Mouse (Mus musculus) intestine, embryonic 16.5 days (tissue): ENCODE results near the gene Adra2c. TPM values are rescaled to one million over a fixed set of nuclear protein-coding genes. Genes with fewer than 3 reads are reported as not detected.

Experiments
- ATAC-seq: fragments of 200-750 bp; cut with Nextera tagmentation; 2 replicates; pipeline ENCODE4 v1.8.0; 2017; ENCODE audit warnings: moderate TSS enrichment, moderate library complexity
- H3K27ac ChIP-seq: fragments of 300-500 bp; sonication (generic); 2 replicates; pipeline ENCODE4 v1.5.1; 2014; ENCODE audit warnings: mild to moderate bottlenecking, low read length
- H3K27me3 ChIP-seq: fragments of 300-500 bp; sonication (generic); replicated peaks from 2 replicates; pipeline ENCODE4 v1.6.1; 2014; ENCODE audit warnings: low read length, control low read depth, mixed read lengths; ENCODE audit not compliant: control insufficient read depth, insufficient read depth
- H3K36me3 ChIP-seq: fragments of 300-500 bp; sonication (generic); 2 replicates; pipeline ENCODE4 v1.6.1; 2014; ENCODE audit warnings: low read length, control low read depth; ENCODE audit not compliant: control insufficient read depth, insufficient read depth
- H3K4me1 ChIP-seq: fragments of 300-500 bp; sonication (generic); 2 replicates; pipeline ENCODE4 v1.6.1; 2014; ENCODE audit warnings: low read length, control low read depth, mixed read lengths; ENCODE audit not compliant: control insufficient read depth, insufficient read depth
- H3K4me2 ChIP-seq: fragments of 300-500 bp; sonication (generic); 2 replicates; pipeline ENCODE4 v1.6.1; 2014; ENCODE audit warnings: low read depth, low read length, control low read depth
- H3K4me3 ChIP-seq: fragments of 300-500 bp; sonication (generic); 2 replicates; pipeline ENCODE4 v1.5.1; 2014; ENCODE audit warnings: mild to moderate bottlenecking, low read length
- H3K9ac ChIP-seq: fragments of 300-500 bp; sonication (generic); 2 replicates; pipeline ENCODE4 v1.6.1; 2014; ENCODE audit warnings: low read depth, low read length
- H3K9me3 ChIP-seq: fragments of 300-500 bp; sonication (generic); 2 replicates; pipeline ENCODE4 v1.6.1; 2016; ENCODE audit warnings: low read length, control low read depth; ENCODE audit not compliant: control insufficient read depth
- WGBS: fragments of 180-500 bp; shearing (Covaris S2); extraction: QIAGEN DNeasy Blood & Tissue Kit; methylation state at CpG from one replicate; pipeline ENCODE4 v1.1.7; 2014; 5-methylcytosine and 5-hydroxymethylcytosine counted together
- polyA plus RNA-seq: library from polyadenylated mRNA; unstranded; fragments of >200 nt; fragmentation: Nextera tagmentation; extraction: Ambion mirVana; gene quantifications from 2 replicates; pipeline ENCODE4 v1.2.1, GENCODE M21; 2015

Gene Adra2c
- polyA plus RNA-seq, 1 experiment from 2014 or later = not detected

DNA sequence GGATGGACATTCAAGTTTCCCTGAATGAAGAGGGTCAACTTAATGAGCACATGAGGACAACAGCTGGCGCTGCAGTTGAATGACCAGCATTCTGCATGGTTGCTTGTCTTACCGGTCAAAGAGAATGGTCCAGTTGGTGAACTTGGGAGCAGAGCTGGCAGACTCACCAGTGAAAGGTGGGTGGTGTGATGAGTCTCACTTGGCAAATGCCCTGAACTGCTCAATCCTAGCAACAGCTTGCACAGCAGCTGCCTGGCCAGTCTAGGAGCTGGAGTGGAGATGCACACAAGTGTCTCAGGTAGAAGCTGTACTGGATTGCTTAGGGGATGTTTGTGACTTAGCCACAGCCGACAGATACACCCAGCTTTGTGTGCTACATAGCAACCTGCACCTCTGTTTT is 26.1 kb downstream of the Adra2c start:
- ATAC-seq = no peak
- H3K4me2 ChIP-seq = no peak overlapping the region

DNA sequence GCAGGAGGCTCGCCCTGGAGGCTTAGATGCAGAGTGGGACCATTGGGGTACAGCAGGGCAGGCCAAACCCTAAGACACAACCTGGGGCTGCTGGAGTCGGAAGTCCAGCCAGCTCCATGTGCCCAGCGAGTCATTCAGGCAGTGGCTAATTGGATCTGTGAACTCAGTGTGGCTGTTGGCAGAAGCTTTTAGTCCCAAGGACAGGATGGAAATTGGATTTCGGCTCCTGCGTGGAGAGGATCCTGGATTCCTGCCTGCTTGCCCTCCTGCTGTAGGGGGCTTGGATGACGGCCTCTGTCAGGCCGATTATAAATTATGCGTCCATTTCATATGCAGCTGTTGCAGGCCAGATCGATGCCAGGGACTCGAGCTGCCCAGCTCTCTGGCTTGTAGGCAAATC is 27.2 kb downstream of the Adra2c start:
- ATAC-seq = no peak
- Histone ChIP-seq H3K27ac (no peak overlapping the region), H3K36me3 (no peaks in the 10 kb centered on the region), H3K4me1 (no peaks in the 10 kb centered on the region), H3K27me3 (no peaks in the 10 kb centered on the region), H3K4me2 (no peak overlapping the region), H3K9me3 (no peaks in the 10 kb centered on the region), H3K9ac (no peak overlapping the region), H3K4me3 (no peak overlapping the region)
- WGBS = 76% methylated on average over 10 of the region's 10 CpGs

More for the DNA sequence above, 26.1 kb downstream of the Adra2c start:
- 82% methylated on average over 3 of the region's 3 CpGs for WGBS
- Histone ChIP-seq H3K27ac (no peak overlapping the region), H3K4me1 (no peaks in the 10 kb centered on the region), H3K27me3 (no peaks in the 10 kb centered on the region), H3K36me3 (no peaks in the 10 kb centered on the region), H3K9ac (no peak overlapping the region), H3K9me3 (no peaks in the 10 kb centered on the region), H3K4me3 (no peak overlapping the region)

DNA sequence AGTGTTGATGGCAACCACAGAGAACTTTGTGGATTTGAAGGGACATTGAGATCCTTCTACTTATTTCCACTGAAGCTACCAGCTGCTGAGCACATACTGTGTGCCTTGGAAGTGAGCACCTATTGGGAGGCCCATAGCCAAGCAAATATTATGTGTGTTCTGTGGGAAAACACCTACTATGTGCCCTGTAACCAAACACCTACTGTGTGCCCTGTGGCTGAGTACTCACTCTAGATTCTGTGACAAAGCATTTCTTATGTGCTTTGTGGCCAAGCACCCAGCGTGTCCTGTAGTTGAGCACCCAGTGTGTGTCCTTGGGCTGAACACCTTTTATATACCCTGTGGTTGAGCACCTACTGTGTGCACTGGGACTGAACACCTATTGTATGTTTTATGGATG is 28.6 kb downstream of the Adra2c start:
- Histone ChIP-seq H3K36me3 (no peaks in the 10 kb centered on the region), H3K9ac (no peak overlapping the region), H3K27me3 (no peaks in the 10 kb centered on the region; the same call in 1 of the 2 replicates), H3K27ac (no peak overlapping the region), H3K4me1 (no peaks in the 10 kb centered on the region), H3K4me2 (no peak overlapping the region), H3K9me3 (no peaks in the 10 kb centered on the region), H3K4me3 (no peak overlapping the region)
- ATAC-seq = no peak
- WGBS = 94% methylated on average over 1 of the region's 1 CpGs

DNA sequence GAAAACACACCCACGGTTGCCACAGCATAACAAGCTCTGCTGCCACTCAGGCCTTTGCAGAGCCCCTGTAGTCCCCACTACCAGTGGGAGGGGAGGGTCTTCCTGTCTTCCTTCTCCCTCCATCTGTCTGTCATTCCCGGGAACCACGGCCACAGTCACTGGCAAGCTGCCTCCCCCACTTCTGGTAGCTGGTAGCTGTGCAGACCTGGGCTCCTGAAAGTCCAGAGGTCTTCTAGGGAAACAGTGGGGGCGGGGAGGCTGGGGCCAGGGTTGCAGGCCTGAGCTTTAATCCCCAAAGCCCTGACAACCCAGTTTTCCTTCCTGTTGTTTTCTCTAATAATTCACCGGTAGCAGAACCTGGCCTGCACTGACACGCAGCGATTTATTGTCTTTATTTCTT is 31.7 kb downstream of the Adra2c start:
- H3K4me2 ChIP-seq = no peak overlapping the region
- peaks cover 20% of the 10 kb centered on the region for H3K27me3 ChIP-seq
- H3K9me3 ChIP-seq = no peaks in the 10 kb centered on the region
- H3K27ac ChIP-seq = no peak overlapping the region
- no peak overlapping the region for H3K4me3 ChIP-seq
- H3K9ac ChIP-seq = no peak overlapping the region
- no peaks in the 10 kb centered on the region for H3K36me3 ChIP-seq
- WGBS = 50% methylated on average over 7 of the region's 7 CpGs
- no peak for ATAC-seq
- no peaks in the 10 kb centered on the region for H3K4me1 ChIP-seq

DNA sequence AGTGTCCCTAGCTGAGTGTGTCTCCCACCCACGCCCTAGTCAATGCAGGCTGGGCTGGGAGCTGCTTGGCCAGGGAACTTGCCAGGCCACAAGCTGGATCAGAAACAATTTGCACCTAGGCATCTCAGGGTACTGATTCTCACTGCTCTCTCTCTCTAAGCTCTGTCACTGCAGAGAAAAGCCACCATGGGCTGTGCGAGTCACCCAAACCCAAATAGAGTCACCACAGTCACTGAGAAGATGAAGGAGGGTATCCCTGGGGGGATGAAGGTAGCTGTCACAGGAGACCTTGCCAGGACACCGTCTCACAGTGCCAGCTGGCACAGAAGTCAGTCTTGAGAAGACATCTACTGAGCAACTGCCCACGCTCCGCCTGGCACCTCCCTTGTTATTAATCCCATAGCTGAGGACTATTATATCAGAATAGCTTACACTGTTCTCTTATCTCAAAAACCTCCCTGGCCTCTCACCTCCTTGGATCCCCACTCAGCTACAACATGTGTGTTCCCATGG is 33.7 kb downstream of the Adra2c start:
- Histone ChIP-seq H3K9ac (no peak overlapping the region), H3K4me1 (no peaks in the 10 kb centered on the region), H3K27me3 (peaks cover 20% of the 10 kb centered on the region), H3K4me2 (no peak overlapping the region), H3K9me3 (no peaks in the 10 kb centered on the region), H3K4me3 (no peak overlapping the region), H3K27ac (no peak overlapping the region), H3K36me3 (no peaks in the 10 kb centered on the region)
- no peak for ATAC-seq
- 79% methylated on average over 5 of the region's 5 CpGs for WGBS

DNA sequence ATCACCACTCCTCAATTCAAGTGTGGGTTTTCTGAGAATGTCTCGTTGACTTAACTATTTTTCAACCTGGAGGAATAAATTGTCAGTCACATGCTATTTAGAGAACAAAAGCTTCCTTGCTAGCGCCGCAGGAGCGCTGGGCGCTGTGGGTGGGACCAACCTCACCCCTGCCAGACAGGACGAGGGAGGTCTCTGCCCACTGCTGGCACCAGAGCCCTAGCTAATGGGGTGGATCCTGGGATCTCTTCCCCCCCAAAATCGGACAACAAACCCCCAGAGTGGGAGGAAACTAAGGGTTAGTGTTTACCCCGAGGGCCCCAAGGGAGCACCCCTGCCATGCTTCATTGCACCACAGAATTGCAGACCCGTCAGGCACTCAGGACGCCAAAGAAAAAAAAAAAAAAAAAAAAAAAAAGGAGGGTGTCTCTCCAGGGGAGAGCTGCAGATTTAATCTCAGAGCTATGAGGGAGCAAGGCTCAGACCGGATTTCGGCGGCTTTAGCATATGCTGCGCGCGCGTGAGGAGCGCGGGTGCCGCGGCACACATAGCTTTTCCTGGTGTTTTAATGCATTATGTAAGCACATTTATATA is 35.2 kb downstream of the Adra2c start:
- Histone ChIP-seq H3K4me3 (peak overlapping the region; percentile 9), H3K9ac (no peak overlapping the region), H3K4me2 (peak overlapping the region; percentile 40), H3K9me3 (no peaks in the 10 kb centered on the region), H3K27me3 (peaks cover 20% of the 10 kb centered on the region), H3K27ac (no peak overlapping the region), H3K4me1 (no peaks in the 10 kb centered on the region), H3K36me3 (no peaks in the 10 kb centered on the region)
- under 1% methylated on average over 21 of the region's 21 CpGs for WGBS
- no peak for ATAC-seq

DNA sequence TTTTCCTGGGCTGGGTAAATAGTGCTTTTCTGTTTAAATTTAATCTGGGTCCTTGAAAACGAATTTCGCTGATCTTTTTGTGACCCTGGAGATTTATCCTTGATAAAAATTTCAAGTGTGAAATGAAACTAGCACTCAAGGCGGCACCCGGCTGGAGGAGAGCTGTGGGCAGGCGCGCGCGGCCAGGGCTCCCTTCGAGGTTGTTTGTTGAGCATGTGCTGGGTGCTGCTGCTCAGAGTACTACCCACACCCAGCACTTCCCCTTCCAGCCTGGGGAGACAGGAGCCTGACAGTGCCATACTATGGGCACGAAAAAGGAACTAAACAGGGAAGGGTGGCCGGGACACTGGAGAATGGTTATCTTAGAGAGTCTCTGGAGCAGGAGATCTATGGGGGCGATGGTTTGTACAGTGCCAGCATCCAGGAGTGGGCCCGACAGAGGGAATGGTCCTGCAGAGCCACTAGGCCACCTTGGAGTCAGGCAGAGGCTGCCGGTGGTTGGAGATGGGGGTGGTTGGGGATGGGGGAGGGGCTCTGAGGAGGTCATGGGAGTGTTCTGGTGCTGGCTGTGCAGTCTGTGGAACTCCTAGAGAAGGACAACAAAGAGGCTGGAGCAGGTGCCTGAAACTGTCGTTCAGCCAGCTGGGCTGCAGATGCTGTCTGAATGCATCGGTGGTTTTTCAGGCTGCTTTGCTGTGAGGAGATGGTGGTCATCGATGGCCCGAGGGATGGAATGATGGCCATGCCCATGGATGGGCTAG is 35.9 kb downstream of the Adra2c start:
- ATAC-seq = no peak
- peaks cover 20% of the 10 kb centered on the region for H3K27me3 ChIP-seq
- H3K4me3 ChIP-seq = peak overlapping the region; percentile 9; the same call in 1 of the 2 replicates

DNA sequence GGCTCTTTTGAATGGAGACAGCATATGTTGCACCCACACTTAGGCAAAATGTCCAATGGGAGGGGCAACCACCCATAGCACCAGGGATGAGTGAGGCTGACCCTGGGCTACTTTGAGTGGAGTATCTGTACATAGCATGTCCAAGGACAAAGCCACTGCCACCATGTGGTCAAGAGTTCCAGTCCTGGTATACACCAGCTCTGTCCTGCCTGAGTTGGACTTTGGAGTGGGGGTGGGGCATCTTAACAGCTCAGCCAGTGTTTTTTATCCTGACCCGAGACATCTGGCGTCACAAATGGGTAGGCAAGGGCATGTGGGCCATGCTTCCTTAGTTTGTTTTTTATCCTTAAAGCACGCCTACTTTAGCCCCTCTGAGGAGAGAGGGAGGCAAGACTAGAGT is 36.5 kb downstream of the Adra2c start:
- Histone ChIP-seq H3K36me3 (no peaks in the 10 kb centered on the region), H3K27ac (no peak overlapping the region), H3K9me3 (no peaks in the 10 kb centered on the region), H3K4me3 (no peak overlapping the region), H3K27me3 (peaks cover 20% of the 10 kb centered on the region), H3K9ac (no peak overlapping the region), H3K4me1 (no peaks in the 10 kb centered on the region), H3K4me2 (no peak overlapping the region)
- 22% methylated on average over 3 of the region's 3 CpGs for WGBS
- 0 out of 2 replicates have a peak, but pooled peaks have one; percentile 42 for ATAC-seq

More for the DNA sequence above, 35.9 kb downstream of the Adra2c start:
- Histone ChIP-seq H3K27ac (no peak overlapping the region), H3K9ac (no peak overlapping the region), H3K4me2 (peak overlapping the region; percentile 40; the same call in 1 of the 2 replicates), H3K36me3 (no peaks in the 10 kb centered on the region), H3K9me3 (no peaks in the 10 kb centered on the region), H3K4me1 (no peaks in the 10 kb centered on the region)
- WGBS = 20% methylated on average over 18 of the region's 18 CpGs

DNA sequence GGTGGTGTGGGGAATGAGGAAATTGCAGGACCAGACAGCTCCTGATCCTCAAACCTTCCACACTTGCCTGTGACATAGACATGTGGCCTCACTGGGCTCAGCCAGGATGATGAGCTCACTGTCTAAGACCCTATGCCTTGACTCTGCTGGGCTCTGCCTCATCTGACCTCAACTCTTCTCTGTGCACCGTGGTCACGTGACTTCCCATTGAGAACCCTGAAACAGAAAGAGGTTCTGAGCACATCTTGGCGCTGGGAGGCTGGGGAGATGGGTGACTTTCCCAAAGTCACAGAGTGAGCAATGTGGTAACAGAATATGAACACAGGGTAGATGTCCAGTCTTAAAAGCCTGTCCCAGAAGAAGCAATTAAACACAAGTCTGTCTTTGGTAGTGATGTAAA is 37.1 kb downstream of the Adra2c start:
- no peak overlapping the region for H3K27ac ChIP-seq
- H3K4me1 ChIP-seq = no peaks in the 10 kb centered on the region
- ATAC-seq = no peak
- peaks cover 20% of the 10 kb centered on the region for H3K27me3 ChIP-seq
- no peak overlapping the region for H3K9ac ChIP-seq
- no peak overlapping the region for H3K4me3 ChIP-seq
- no peak overlapping the region for H3K4me2 ChIP-seq
- 76% methylated on average over 3 of the region's 3 CpGs for WGBS
- no peaks in the 10 kb centered on the region for H3K36me3 ChIP-seq
- H3K9me3 ChIP-seq = no peaks in the 10 kb centered on the region
